Mouse (Mus musculus) T-helper 17 cell (primary cell): ENCODE results near the gene Slc38a11.

Experiments
- in situ Hi-C, 2 experiments: fragments of 300-600 bp; cut with MboI, MseI; formaldehyde crosslinking; loops; 1 replicate in 1 of 2; 2 replicates in 1 of 2; pipeline ENCODE4 v1.15.1; 2025; ENCODE audit warnings: high pct_unique_total_duplicates in 2 of 2

Gene Slc38a11

DNA sequence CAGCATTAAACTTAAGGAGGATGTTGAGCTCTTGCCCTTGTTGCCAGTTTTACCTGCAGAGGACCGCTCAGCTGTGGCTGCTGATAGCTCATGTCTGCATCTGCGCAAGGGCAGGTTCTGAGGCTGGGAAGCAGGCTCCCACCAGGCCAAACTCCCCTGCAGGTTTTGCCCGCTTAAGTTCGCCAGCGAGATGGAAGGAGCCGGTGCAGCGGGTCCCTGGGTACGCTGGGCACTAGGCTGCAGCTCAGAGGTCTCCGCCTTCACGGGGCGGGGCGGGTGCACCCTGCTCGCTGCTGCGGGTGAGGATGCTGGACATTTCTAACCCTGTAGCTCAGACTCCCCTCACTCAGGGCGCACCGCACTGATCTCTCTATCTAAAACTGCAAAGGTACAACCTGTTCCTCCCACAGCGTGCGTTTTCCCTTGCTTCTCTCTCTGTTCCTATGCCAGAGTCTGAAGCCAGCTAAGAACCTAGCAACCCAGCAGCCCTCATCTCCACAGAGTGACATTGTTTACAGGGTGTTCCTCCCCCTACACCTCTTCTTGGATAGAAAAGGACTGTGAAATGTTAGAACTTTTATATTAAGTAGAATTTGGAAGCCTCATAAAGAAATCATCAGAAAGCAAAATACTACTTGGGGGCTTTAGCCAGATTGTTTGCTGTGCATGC lies at the start of gene Slc38a11:
Slc38a11 (minus strand) TSS at position 207 of the 670 bp plus-strand sequence.
- in situ Hi-C loops = no loop called here

DNA sequence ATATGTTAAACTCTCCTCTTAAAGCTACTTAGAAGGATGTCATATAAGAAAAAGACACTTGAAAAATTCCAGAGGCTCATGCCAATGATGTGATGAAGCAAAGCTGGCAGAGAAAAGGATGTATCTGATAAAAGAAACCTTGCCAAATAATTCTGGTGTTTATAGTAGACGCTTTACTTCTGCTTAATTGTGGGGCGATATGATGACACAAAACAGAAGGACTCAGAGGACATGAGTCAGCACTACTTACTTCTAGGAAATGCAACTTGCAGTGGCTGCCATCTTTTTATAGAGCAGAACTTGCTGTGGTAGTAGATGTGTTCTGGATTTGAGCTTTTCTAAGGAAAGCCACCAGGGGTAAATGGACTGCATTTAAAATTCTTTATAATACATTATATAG lies 43.3 kb upstream of the Slc38a11 start:
- in situ Hi-C loops = loop anchor here in 1 of 2 experiments (25.0 kb wide), 1 partner anchor 1005 kb away; no protein-coding TSS in a partner anchor

DNA sequence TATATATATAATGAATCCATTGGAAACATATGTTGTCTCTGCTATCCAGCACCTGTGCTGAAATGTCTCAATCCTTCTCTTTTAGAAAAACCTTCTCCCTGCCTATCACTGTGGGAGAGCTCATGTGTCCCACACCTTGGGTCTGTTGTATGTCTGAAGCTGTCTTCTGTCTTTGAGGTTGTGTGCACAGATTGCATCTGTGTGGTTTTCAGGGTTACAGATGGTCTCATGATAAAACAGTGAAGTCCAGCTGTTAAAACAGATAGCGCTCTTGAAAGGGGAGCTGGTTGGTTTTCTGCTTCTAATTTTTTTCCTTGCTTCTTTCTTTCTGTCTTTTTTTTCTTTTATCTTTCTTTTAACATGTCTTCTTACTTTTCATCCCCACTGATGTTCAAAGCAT lies 41.6 kb upstream of the Slc38a11 start:
- in situ Hi-C loops = loop anchor here in 1 of 2 experiments (25.0 kb wide), 1 partner anchor 1007 kb away; no protein-coding TSS in a partner anchor

DNA sequence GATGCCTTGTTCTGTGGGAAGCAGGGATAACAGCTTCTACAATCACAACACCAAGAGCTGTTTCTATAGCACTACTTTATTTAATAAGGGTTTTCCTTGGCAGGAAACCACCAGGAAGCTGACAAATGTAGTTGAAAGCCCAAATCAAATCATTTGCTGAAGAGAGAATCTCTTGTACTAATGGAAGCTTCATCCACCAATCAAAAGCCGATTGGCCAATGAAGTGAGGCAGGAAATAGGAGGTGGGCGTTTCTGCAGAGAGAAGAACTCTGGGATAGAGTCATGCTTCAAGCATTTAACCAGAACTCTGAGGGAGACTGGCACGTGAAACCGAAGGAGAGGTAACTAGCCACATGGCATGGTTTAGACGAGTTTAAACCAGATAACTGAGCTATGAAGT lies 38.2 kb upstream of the Slc38a11 start:
- in situ Hi-C loops = loop anchor here in 1 of 2 experiments (25.0 kb wide), 1 partner anchor 1010 kb away; no protein-coding TSS in a partner anchor

DNA sequence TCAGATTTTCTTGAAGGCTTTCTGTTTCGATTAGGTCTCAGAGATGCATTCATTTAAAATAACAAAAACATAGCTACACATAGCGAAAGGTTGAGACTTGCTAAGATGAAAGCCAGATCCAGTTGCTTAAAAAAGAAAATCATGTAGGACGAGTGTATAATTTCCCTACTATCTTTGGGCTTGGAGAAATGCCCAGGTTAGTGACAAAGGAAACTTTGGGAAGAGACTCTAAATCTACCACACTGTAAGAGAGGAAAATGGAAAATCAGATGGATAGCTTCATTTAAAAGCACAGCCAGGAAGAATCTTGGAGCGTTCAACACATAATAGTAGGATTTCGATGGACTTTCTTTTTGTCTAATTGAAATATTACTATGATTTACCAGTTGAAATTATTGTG lies 36.1 kb upstream of the Slc38a11 start:
- in situ Hi-C loops = loop anchor here in 1 of 2 experiments (25.0 kb wide), 1 partner anchor 1012 kb away; no protein-coding TSS in a partner anchor

DNA sequence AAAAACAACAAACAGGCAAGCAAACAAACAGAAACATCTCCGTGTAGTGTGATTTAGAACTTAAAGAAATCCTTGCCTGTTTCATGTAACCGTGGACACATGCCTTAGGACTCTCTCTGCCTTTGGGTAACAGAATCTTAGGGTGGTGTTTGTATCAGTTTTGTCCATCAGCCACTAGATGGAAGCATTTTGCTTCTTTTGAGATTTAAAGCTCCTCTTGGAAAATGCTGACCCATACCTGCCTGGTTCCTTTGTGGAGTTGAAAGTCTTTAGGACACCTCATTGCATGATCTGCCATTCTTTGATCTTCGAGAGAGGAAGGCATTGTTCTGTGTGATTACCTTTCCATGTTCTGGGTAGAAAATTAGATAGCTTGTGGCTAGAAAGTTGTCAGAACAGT lies 32.3 kb upstream of the Slc38a11 start:
- in situ Hi-C loops = no loop called here

DNA sequence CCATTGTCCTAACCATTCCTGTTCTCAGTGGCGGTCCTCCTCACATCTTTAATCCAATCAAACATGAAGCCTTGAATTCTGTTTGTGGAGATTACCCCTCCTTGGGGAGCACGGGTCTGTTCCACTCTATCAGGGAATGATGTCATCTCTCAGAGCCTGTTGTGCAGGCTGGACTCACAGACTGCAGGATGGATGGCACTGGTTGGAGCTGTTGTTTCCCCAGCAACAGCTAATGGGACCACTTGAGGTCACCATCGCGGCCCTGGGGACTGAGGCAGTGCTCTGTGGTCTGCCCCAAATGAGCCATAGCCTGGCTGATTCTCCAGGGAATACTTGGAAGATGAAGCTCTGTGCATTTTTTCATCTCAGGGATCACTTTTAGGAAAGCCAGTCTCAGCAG lies 29.2 kb upstream of the Slc38a11 start:
- in situ Hi-C loops = no loop called here

DNA sequence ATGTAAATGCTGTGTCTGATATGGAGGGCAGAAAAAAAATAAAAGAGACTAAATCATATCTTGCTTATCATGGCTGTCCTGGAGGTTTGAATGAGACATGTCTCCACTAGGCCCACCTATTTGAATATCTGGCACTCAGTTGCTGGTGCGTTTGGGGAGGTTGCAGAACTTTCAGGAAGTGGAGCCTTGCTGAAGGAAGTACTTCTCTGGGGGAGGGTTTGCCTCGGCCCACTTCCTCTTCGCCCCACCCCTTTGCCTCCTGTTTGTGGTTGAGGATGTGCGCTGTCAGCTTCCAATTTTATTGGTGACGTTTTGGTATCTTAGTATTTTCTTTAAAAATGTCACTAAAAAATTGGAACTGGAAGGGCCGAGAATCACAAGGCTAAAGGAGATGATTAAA lies 27.5 kb upstream of the Slc38a11 start:
- in situ Hi-C loops = no loop called here

DNA sequence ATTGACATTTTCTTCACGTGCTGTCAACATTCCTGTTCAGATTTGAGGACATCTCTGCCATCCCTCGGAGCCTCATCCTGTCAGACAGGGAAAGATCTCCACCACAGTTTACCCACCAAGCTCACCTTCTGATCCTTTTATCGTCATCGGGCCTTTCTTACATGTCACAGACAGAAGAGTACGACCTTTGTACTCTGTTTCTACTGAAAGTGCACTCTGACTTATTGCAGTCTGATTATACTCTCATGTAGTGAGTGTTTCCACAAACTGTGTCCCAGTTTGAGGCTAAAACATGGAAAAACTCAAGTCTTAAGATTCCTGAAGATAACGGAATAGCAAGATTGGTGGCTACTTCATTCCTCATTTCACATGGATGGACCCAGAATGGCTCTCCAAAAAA lies 21.0 kb upstream of the Slc38a11 start:
- in situ Hi-C loops = loop anchor here in 1 of 2 experiments (5.0 kb wide), 1 partner anchor 703 kb away; no protein-coding TSS in a partner anchor

DNA sequence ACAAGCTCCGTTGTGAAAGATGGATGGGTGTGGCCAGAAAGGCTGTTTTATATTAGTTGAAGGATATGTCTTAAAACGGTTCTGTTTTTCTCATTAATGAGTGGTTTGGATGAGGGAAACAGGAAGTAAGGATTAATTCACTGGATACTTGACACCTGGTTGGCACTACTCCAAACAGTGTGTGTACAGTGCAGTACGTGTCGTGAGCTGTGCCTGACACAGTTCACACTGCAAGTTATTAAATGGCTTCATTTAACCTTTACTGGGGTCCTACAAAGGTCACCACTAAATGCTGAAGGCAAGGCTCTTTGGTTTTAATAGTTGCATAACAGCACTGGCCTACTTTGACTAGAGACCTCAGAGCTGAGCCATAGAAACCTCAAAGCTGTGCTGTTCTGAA lies 18.7 kb upstream of the Slc38a11 start:
- in situ Hi-C loops = no loop called here

DNA sequence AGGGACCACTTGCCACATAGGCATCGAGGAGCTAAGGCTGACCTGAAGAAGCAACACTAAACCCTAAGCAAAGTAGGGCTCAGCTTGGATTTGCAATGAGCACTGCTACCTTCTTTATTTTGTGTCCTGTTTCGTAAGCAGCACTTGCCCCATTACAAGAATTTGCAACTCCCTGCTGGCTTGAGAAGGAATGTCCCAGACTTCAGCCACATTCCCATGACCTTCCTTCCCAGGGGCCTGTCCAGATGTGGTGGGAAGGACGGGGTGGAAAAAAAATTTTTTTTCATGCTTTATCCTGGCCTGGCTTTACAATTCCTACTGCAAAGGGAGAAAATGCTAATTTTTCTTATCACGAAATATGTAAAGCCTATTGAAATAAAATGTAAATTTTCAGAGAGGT lies 14.6 kb upstream of the Slc38a11 start:
- in situ Hi-C loops = no loop called here

DNA sequence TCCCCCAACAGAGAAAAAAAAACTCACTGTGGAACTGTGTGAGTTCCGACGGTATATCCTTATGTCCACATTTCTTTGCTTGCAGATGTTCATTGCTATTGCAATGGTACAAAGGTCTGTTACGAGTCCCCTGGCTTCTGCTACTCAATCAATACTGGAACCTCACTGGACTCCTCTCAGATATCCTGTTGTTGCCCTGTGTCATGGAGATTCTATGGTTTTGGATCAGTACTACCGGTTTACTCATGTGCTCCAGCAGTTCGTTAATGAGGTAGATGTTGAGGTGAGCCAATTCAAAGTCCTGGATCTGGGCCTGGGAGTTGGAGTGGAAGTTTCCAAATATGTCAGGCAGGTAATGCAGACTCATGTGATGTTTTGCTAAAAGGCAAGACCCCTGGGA lies 10.6 kb upstream of the Slc38a11 start:
- in situ Hi-C loops = no loop called here

DNA sequence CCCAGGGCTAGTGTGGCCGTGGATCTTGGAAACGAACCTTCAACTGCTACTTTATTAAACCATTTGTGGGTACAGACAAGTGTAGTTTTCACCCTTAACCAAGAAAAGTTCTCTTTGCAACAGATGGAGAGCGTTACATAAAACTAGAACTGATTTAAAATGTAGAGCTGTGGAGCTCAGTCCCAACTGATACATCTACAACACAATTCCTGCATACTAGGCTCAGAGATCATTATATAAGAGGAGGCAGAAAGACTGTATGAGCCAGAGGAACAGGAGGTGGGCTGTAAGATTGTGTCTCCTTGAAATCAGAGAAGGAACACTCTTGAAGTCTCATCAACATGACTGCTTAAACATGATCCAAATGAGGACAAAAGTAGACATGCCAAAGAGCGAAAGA lies 9.2 kb upstream of the Slc38a11 start:
- in situ Hi-C loops = no loop called here

DNA sequence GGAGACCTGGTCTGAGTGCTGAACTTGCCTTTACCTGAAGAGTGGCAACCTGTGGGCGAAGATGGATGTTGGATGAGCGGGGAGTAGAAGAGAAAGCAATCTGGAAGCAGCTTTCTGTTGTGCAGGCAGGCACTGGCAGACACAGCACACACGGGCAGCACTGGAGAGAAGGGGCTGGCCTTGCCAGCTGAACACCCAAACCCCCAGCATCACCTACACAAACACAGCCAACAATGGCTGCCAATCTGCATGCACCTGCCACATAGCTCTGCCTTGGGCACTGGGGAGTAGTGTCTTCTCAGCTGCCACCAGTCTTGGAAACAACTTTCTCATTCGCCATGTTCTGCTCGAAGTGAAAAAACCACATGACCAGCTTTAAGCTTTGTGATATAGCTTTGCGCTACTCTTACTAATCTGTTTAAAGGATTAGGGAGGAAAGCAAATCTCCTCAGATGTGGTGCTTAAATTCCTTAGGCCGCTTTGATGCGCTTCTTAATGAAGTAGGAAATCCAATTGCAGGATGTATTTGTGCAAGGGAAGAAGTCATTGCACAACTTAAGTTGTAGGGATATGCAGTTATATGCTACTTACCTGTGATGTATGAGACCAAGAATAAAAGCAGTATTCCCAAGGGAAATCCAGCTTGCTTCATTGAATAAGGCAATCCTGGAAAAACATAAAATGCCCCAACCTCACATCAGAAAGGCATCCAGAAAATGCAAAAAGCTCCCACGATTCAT lies 2.9 kb downstream of the Slc38a11 start:
- in situ Hi-C loops = no loop called here

DNA sequence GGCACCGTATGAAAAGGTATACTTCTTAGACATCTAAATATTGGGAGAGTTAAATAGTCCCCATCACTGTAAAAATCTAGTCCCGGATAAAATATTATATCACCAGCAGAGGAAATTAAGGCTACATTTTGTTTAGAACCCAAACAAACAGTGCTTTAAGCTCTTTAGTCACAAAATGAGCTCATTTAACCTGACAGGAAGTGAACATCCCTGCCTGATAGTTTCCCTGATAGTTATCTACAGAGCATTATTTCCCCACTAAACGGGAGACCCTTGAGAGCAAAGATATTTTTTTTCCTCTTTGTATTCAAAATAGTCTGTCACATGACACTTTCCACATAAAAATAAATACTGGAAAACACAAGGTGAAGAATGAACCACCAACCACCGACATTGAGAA lies 16.5 kb downstream of the Slc38a11 start:
- in situ Hi-C loops = loop anchor here in 1 of 2 experiments (10.0 kb wide), 1 partner anchor 323 kb away; the partner anchor contains the start of gene Grb14

DNA sequence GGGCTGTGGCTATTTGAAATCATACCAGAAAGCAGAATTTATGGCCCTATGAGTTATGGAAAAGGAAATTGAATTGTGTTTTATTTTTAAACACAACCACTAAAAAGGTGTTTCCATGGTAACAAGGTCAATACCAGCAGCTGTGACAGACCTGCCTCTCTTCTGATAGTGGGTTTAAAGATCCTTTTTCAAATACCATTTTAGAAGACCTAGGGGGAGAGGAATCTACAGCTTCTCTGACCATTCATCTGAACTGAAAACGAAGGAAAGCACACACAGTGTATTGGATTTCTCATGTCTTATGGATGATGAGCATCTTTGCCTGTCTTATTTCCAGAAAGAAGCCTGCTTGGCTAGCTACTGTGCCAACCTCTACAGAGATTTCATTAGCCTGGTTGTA lies 16.9 kb downstream of the Slc38a11 start:
- in situ Hi-C loops = loop anchor here in 1 of 2 experiments (10.0 kb wide), 1 partner anchor 322 kb away; the partner anchor contains the start of gene Grb14

DNA sequence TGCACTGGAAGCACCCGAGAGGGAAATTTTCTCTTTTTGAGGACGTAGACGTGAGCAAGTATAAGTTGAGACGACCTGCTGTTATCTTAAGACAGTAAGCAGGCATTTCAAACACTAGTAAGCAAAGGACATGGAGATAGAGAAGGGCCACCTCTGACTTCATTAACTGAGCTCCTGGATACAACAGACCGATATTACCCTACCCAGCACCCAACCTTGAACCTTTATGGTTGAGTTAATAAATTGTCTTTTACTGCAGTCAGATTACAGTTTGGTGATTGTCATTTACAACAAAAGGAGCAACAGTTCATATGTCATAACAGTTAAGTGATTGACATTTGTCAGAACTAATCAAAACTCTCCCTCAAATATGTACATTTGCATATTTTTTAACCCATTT lies 17.8 kb downstream of the Slc38a11 start:
- in situ Hi-C loops = loop anchor here in 1 of 2 experiments (10.0 kb wide), 1 partner anchor 321 kb away; the partner anchor contains the start of gene Grb14

DNA sequence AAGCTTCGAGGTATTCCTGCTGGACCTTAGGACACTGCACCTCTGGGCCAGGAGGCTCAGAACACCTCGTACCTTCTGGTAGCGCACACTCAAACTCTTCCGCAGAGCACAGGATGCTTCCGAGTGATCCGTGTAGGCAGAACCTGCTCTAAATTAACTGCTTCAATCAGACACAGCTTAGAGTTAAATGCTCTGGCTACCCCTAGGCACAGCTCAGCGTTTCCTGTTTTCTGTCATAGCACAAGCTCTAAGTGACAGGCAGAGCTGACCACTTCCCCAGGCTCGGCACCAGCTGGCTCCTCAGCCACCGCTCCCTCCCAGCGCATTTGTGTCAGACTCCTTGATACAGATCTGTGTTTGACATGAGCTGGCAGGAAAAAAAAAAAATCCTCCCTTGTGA lies 21.8 kb downstream of the Slc38a11 start:
- in situ Hi-C loops = loop anchor here in 1 of 2 experiments (10.0 kb wide), 1 partner anchor 317 kb away; the partner anchor contains the start of gene Grb14

DNA sequence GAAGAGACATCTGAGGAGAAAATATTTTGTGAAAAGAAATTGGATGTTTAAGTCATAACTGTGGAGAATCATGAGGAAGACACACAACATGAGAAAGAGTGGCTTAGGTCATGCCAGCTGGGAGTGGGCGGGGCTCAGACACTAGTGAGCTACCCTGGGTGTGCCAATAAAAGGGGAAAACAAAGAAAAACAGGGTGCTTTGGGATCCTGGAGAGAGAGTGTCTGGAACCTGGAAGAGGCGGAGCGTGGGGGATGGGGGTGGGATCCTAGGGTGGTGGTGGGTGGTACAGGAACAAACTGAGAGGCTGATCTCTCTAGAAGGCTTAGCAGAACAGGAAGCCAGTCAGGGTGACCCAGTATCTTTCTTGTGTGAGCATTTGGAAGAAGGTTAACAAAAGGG lies 23.0 kb downstream of the Slc38a11 start:
- in situ Hi-C loops = loop anchor here in 1 of 2 experiments (10.0 kb wide), 1 partner anchor 316 kb away; the partner anchor contains the start of gene Grb14

DNA sequence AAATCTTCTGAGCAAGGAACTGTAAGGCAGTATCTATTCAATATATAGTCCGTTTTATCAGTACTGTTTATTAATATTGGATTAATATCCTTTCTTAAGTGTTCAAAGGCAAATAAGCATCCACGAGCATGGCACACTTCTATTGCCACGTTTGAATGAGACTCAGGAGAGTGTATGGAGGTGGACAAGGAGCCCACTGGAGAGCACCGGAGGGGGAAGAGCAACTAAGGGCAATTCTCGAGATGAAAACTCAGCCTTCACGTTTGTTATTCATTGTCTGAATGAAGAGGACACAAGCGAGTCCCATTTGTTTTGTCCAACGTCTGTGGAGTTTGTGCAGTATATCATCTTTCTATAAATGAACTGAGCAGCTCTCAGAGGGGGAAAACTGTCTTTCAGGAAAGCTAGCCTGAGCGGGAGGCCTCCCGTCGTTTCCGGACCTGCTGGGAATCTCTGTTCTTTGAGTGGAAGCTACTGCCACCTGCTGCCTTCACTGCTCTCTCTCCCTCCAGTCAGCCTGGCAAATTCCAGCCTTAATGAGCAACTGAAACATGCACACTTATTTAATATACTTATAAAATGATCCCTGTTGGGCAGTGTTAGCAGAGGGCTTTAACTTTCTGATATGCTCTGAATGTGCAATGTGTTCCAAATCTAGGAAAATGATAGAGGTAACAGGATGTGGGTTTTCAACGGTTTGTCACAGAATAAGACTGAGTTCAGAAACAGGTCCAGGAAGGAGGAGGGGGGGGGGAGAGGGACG lies 26.3 kb downstream of the Slc38a11 start:
- in situ Hi-C loops = loop anchor here in 1 of 2 experiments (10.0 kb wide), 1 partner anchor 383 kb away; no protein-coding TSS in a partner anchor

DNA sequence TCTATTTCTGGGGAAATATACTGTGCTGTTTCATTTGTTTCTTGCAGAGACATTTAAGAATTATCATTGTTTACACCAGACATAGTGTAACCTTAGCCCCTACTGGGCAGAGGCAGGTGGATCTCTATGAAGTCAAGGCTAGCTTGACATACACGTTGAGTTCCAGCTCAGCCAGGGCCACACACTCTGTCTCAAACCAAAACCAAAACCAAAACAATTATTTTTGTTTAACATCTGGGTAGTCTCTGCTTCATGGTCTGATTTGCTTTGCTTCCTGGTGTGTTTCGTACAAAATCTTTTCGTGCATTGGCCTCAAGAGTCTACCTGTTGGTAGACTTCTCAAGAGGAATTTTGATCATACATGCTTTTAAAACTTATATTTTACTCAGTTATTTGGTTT lies 27.2 kb downstream of the Slc38a11 start:
- in situ Hi-C loops = loop anchor here in 1 of 2 experiments (10.0 kb wide), 1 partner anchor 382 kb away; no protein-coding TSS in a partner anchor
